8 mouse cellular contexts compared by ENCODE assay signal in the genomic region with DNA sequence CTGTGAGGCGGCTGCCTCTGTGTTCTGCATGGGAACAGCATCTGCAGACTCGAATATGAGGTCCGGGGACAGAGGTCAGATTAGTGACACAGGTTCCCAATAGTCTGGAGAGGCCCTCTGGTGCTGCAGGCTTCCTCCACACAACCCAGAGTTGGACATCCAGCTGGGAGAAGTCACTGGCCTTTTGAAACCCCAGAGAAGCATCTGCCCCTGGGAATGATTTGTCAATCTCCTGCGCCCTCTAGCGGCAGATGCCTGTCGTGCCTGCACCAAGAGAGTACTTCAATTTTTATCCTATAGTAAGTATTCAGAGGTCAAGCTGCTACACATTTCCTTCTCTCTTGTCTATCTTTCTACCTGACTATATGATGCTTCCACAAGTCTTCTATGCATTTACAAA.
DNase-seq lines count a peak whose midpoint lies in the region; ATAC-seq lines count a peak whose summit lies in the region.

No protein-coding gene starts in this region.

- H3K36me3 ChIP-seq in neural tube, embryonic 15.5 days, result no peaks in the 10 kb centered on the region
- no peaks in the 10 kb centered on the region for H3K36me3 ChIP-seq in forebrain, embryonic 14.5 days (ENCODE audit: control insufficient read depth, insufficient read depth, low read length)
- no peaks in the 10 kb centered on the region for H3K36me3 ChIP-seq in kidney, embryonic 14.5 days (ENCODE audit: control insufficient read depth, insufficient read depth, low read length)
- no peaks in the 10 kb centered on the region for H3K36me3 ChIP-seq in limb, embryonic 13.5 days
- no peaks in the 10 kb centered on the region for H3K36me3 ChIP-seq in neural tube, embryonic 13.5 days

- H3K9ac ChIP-seq in neural tube, embryonic 15.5 days (replicated peaks), result no peak overlapping the region
- no peak overlapping the region for H3K9ac ChIP-seq in forebrain, embryonic 14.5 days (ENCODE audit: low read length)
- no peak overlapping the region for H3K9ac ChIP-seq in kidney, embryonic 14.5 days (ENCODE audit: low read depth, low read length)
- H3K9ac ChIP-seq in limb, embryonic 13.5 days, result no peak overlapping the region
- no peak overlapping the region for H3K9ac ChIP-seq in neural tube, embryonic 13.5 days

- no peak overlapping the region for H3K4me2 ChIP-seq in neural tube, embryonic 15.5 days
- H3K4me2 ChIP-seq in forebrain, embryonic 14.5 days (ENCODE audit: low read length), result no peak overlapping the region
- H3K4me2 ChIP-seq in kidney, embryonic 14.5 days (replicated peaks; ENCODE audit: low read depth, low read length), result no peak overlapping the region
- H3K4me2 ChIP-seq in limb, embryonic 13.5 days (replicated peaks), result no peak overlapping the region
- H3K4me2 ChIP-seq in neural tube, embryonic 13.5 days, result no peak overlapping the region

- no peaks in the 10 kb centered on the region for H3K9me3 ChIP-seq in neural tube, embryonic 15.5 days (replicated peaks)
- no peaks in the 10 kb centered on the region for H3K9me3 ChIP-seq in forebrain, embryonic 14.5 days (replicated peaks; ENCODE audit: control insufficient read depth, low read length)
- no peaks in the 10 kb centered on the region for H3K9me3 ChIP-seq in kidney, embryonic 14.5 days (ENCODE audit: control insufficient read depth, low read length)
- H3K9me3 ChIP-seq in limb, embryonic 13.5 days, result no peaks in the 10 kb centered on the region
- no peaks in the 10 kb centered on the region for H3K9me3 ChIP-seq in neural tube, embryonic 13.5 days

- no peak overlapping the region for H3K27ac ChIP-seq in neural tube, embryonic 15.5 days (replicated peaks)
- no peak overlapping the region for H3K27ac ChIP-seq in forebrain, embryonic 14.5 days (ENCODE audit: low read depth, low read length)
- no peak overlapping the region for H3K27ac ChIP-seq in kidney, embryonic 14.5 days (ENCODE audit: low read depth, low read length)
- no peak overlapping the region for H3K27ac ChIP-seq in limb, embryonic 13.5 days
- H3K27ac ChIP-seq in neural tube, embryonic 13.5 days (replicated peaks), result no peak overlapping the region

- H3K4me3 ChIP-seq in neural tube, embryonic 15.5 days (replicated peaks), result no peak overlapping the region
- no peak overlapping the region for H3K4me3 ChIP-seq in forebrain, embryonic 14.5 days (ENCODE audit: low read depth, low read length)
- no peak overlapping the region for H3K4me3 ChIP-seq in kidney, embryonic 14.5 days (ENCODE audit: low read length)
- H3K4me3 ChIP-seq in limb, embryonic 13.5 days, result no peak overlapping the region
- no peak overlapping the region for H3K4me3 ChIP-seq in neural tube, embryonic 13.5 days

- no peaks in the 10 kb centered on the region for H3K4me1 ChIP-seq in neural tube, embryonic 15.5 days
- 0 out of 2 replicates have a peak, but pooled peaks cover 2% of the 10 kb centered on the region for H3K4me1 ChIP-seq in forebrain, embryonic 14.5 days (ENCODE audit: control insufficient read depth, insufficient read depth, low read length)
- H3K4me1 ChIP-seq in kidney, embryonic 14.5 days (ENCODE audit: control insufficient read depth, insufficient read depth, low read length), result no peaks in the 10 kb centered on the region
- no peaks in the 10 kb centered on the region for H3K4me1 ChIP-seq in limb, embryonic 13.5 days
- H3K4me1 ChIP-seq in neural tube, embryonic 13.5 days (replicated peaks), result no peaks in the 10 kb centered on the region

- peaks cover 7% of the 10 kb centered on the region; the same call in 1 of the 2 replicates for H3K27me3 ChIP-seq in neural tube, embryonic 15.5 days (replicated peaks)
- H3K27me3 ChIP-seq in forebrain, embryonic 14.5 days (replicated peaks; ENCODE audit: control insufficient read depth, insufficient read depth, low read length), result no peaks in the 10 kb centered on the region
- H3K27me3 ChIP-seq in kidney, embryonic 14.5 days (ENCODE audit: control insufficient read depth, insufficient read depth, low read length), result no peaks in the 10 kb centered on the region
- H3K27me3 ChIP-seq in limb, embryonic 13.5 days, result peaks cover 7% of the 10 kb centered on the region; the same call in 1 of the 2 replicates
- H3K27me3 ChIP-seq in neural tube, embryonic 13.5 days, result peaks cover 8% of the 10 kb centered on the region

- DNase-seq in neural tube, embryonic 10.5 days (ENCODE audit: extremely low spot score, low spot score), result peak; percentile 85
- DNase-seq in c-Kit-negative CD71-positive TER-119-positive erythroid progenitor cells, embryonic 14.5 days (ENCODE audit: low read depth, low spot score), result peak; percentile 15
- DNase-seq in forebrain, embryonic 14.5 days (ENCODE audit: low spot score), result peak; percentile 73
- peak; percentile 83 for DNase-seq in thymus, postnatal 4 days

- WGBS in neural tube, embryonic 15.5 days, result 19% methylated on average over 6 of the region's 6 CpGs
- 16% methylated on average over 6 of the region's 6 CpGs for WGBS in forebrain, embryonic 14.5 days
- WGBS in kidney, embryonic 14.5 days, result 26% methylated on average over 6 of the region's 6 CpGs
- 21% methylated on average over 6 of the region's 6 CpGs for WGBS in limb, embryonic 13.5 days
- 17% methylated on average over 6 of the region's 6 CpGs for WGBS in neural tube, embryonic 13.5 days

- no peak for ATAC-seq in neural tube, embryonic 15.5 days (ENCODE audit: low FRiP score)
- no peak for ATAC-seq in forebrain, embryonic 14.5 days
- ATAC-seq in kidney, embryonic 14.5 days (ENCODE audit: low FRiP score, low TSS enrichment), result peak; percentile 55; the same call in 1 of the 2 replicates
- ATAC-seq in limb, embryonic 13.5 days (ENCODE audit: low FRiP score, low read depth), result peak; percentile 19; the same call in 1 of the 2 replicates
- ATAC-seq in neural tube, embryonic 13.5 days (ENCODE audit: low read depth), result 0 out of 2 replicates have a peak, but pooled peaks have one; percentile 27

Comparison
In these comparisons a context has a peak if more than half of its experiments do, and no peak if none do; other contexts are left out.
1. ATAC-seq: peak in kidney, embryonic 14.5 days (single experiment), limb, embryonic 13.5 days (single experiment) and neural tube, embryonic 13.5 days (single experiment); none in neural tube, embryonic 15.5 days (single experiment) and forebrain, embryonic 14.5 days (single experiment).
2. DNase-seq: peak in every context shown above with its lines; median percentile 85 in neural tube, embryonic 10.5 days; 83 in thymus, postnatal 4 days; 73 in forebrain, embryonic 14.5 days; 15 in c-Kit-negative CD71-positive TER-119-positive erythroid progenitor cells, embryonic 14.5 days.